Mouse (Mus musculus): ENCODE data around the gene Cers2. TPM values are rescaled to one million over a fixed set of nuclear protein-coding genes. Genes with fewer than 3 reads are reported as not detected.

The Cers2 gene
- polyA plus RNA-seq, 1 experiment from 2014 or later, result 125 TPM

- no peak for TF ChIP-seq CTCF (IDR thresholded peaks at IDR 0.05; ENCODE audit: low read depth)
- TF ChIP-seq EP300 (IDR thresholded peaks at IDR 0.05; ENCODE audit: low read depth), result no peak
- H3K27me3 ChIP-seq (ENCODE audit: insufficient read depth, low read length), result no peaks in the 10 kb centered on the region
- H3K4me1 ChIP-seq (ENCODE audit: insufficient read depth), result 0 out of 2 replicates have a peak, but pooled peaks cover 1% of the 10 kb centered on the region
- no peak for ATAC-seq
- WGBS (ENCODE audit: insufficient replicate concordance), result 79% methylated on average over 3 of the region's 3 CpGs
- H3K9ac ChIP-seq (replicated peaks), result no peak overlapping the region
- H3K36me3 ChIP-seq (replicated peaks; ENCODE audit: insufficient read depth, low read length), result peaks cover 5% of the 10 kb centered on the region
- no peak overlapping the region for H3K4me2 ChIP-seq (ENCODE audit: low read depth, low read length)
- no peak for DNase-seq
- H3K27ac ChIP-seq (ENCODE audit: low read depth), result no peak overlapping the region
- H3K4me3 ChIP-seq (ENCODE audit: low read depth, low read length), result no peak overlapping the region
- H3K9me3 ChIP-seq (ENCODE audit: low read length), result no peaks in the 10 kb centered on the region
Observed at GRCm38 (mm10) chr3:95301204-95301796, 13.3 kb upstream of the Cers2 start.

GRCm38 (mm10) chr3:95306244-95306643, 8.3 kb upstream of the Cers2 start:
- peaks cover under 1% of the 10 kb centered on the region; the same call in 1 of the 2 replicates for H3K4me1 ChIP-seq (ENCODE audit: insufficient read depth)
- H3K36me3 ChIP-seq (replicated peaks; ENCODE audit: insufficient read depth, low read length), result peaks cover 2% of the 10 kb centered on the region; the same call in 1 of the 2 replicates
- TF ChIP-seq CTCF (IDR thresholded peaks at IDR 0.05; ENCODE audit: low read depth), result no peak
- no peak for TF ChIP-seq EP300 (IDR thresholded peaks at IDR 0.05; ENCODE audit: low read depth)
- H3K27me3 ChIP-seq (ENCODE audit: insufficient read depth, low read length), result no peaks in the 10 kb centered on the region
- no peak for DNase-seq
- 73% methylated on average over 4 of the region's 4 CpGs for WGBS (ENCODE audit: insufficient replicate concordance)
- no peak overlapping the region for H3K4me2 ChIP-seq (ENCODE audit: low read depth, low read length)
- H3K9ac ChIP-seq (replicated peaks), result no peak overlapping the region
- H3K9me3 ChIP-seq (ENCODE audit: low read length), result no peaks in the 10 kb centered on the region
- H3K27ac ChIP-seq (ENCODE audit: low read depth), result no peak overlapping the region
- H3K4me3 ChIP-seq (ENCODE audit: low read depth, low read length), result no peak overlapping the region
- ATAC-seq, result no peak

- Histone ChIP-seq H3K27ac (ENCODE audit: low read depth) (no peak within 1 kb of the TSS), H3K4me1 (ENCODE audit: insufficient read depth) (peaks cover 9% of the 10 kb centered on the region), H3K4me3 (ENCODE audit: low read depth, low read length) (no peak within 1 kb of the TSS), H3K27me3 (ENCODE audit: insufficient read depth, low read length) (no peaks in the 10 kb centered on the region), H3K9ac (replicated peaks) (no peak within 1 kb of the TSS), H3K9me3 (ENCODE audit: low read length) (no peaks in the 10 kb centered on the region), H3K36me3 (replicated peaks; ENCODE audit: insufficient read depth, low read length) (peaks cover 2% of the 10 kb centered on the region; the same call in 1 of the 2 replicates), H3K4me2 (ENCODE audit: low read depth, low read length) (no peak within 1 kb of the TSS)
- DNase-seq (no peak), ATAC-seq (no peak)
- WGBS (ENCODE audit: insufficient replicate concordance), result 67% methylated on average over 7 of the region's 7 CpGs
- no peak for TF ChIP-seq EP300 (IDR thresholded peaks at IDR 0.05; ENCODE audit: low read depth)
- no peak for TF ChIP-seq CTCF (IDR thresholded peaks at IDR 0.05; ENCODE audit: low read depth)
Observed at GRCm38 (mm10) chr3:95307100-95307499, 7.5 kb upstream of the Cers2 start, which contains the start of gene Anxa9. Anxa9 (minus strand) TSS chr3:95307176.

- WGBS (ENCODE audit: insufficient replicate concordance), result 55% methylated on average over 3 of the region's 3 CpGs
- no peak overlapping the region for H3K4me2 ChIP-seq (ENCODE audit: low read depth, low read length)
- no peak overlapping the region for H3K4me3 ChIP-seq (ENCODE audit: low read depth, low read length)
- TF ChIP-seq CTCF (IDR thresholded peaks at IDR 0.05; ENCODE audit: low read depth) (no peak), EP300 (IDR thresholded peaks at IDR 0.05; ENCODE audit: low read depth) (no peak)
- no peaks in the 10 kb centered on the region for H3K27me3 ChIP-seq (ENCODE audit: insufficient read depth, low read length)
- no peak for DNase-seq
- no peak overlapping the region for H3K27ac ChIP-seq (ENCODE audit: low read depth)
- H3K4me1 ChIP-seq (ENCODE audit: insufficient read depth), result peaks cover 30% of the 10 kb centered on the region
- no peak overlapping the region for H3K9ac ChIP-seq (replicated peaks)
- no peaks in the 10 kb centered on the region for H3K9me3 ChIP-seq (ENCODE audit: low read length)
- ATAC-seq, result no peak
- 0 out of 2 replicates have a peak, but pooled peaks cover 2% of the 10 kb centered on the region for H3K36me3 ChIP-seq (replicated peaks; ENCODE audit: insufficient read depth, low read length)
Observed at GRCm38 (mm10) chr3:95310496-95310895, 4.1 kb upstream of the Cers2 start.

GRCm38 (mm10) chr3:95310968-95311882, 3.4 kb upstream of the Cers2 start:
- H3K4me2 ChIP-seq (ENCODE audit: low read depth, low read length), result peak overlapping the region; percentile 24; the same call in 1 of the 2 replicates
- ATAC-seq (no peak), DNase-seq (peak; percentile 72)
- H3K36me3 ChIP-seq (replicated peaks; ENCODE audit: insufficient read depth, low read length), result no peaks in the 10 kb centered on the region
- H3K9me3 ChIP-seq (ENCODE audit: low read length), result no peaks in the 10 kb centered on the region
- H3K4me3 ChIP-seq (ENCODE audit: low read depth, low read length), result no peak overlapping the region
- peak overlapping the region; percentile 46 for H3K27ac ChIP-seq (ENCODE audit: low read depth)
- TF ChIP-seq EP300 (IDR thresholded peaks at IDR 0.05; ENCODE audit: low read depth) (peak; percentile 56), CTCF (IDR thresholded peaks at IDR 0.05; ENCODE audit: low read depth) (peak; percentile 80)
- H3K27me3 ChIP-seq (ENCODE audit: insufficient read depth, low read length), result no peaks in the 10 kb centered on the region
- no peak overlapping the region for H3K9ac ChIP-seq (replicated peaks)
- 40% methylated on average over 9 of the region's 9 CpGs for WGBS (ENCODE audit: insufficient replicate concordance)
- peaks cover 30% of the 10 kb centered on the region for H3K4me1 ChIP-seq (ENCODE audit: insufficient read depth)

GRCm38 (mm10) chr3:95312623-95313022, 2.0 kb upstream of the Cers2 start:
- no peaks in the 10 kb centered on the region for H3K36me3 ChIP-seq (replicated peaks; ENCODE audit: insufficient read depth, low read length)
- peak; percentile 49 for DNase-seq
- no peaks in the 10 kb centered on the region for H3K27me3 ChIP-seq (ENCODE audit: insufficient read depth, low read length)
- H3K4me1 ChIP-seq (ENCODE audit: insufficient read depth), result peaks cover 38% of the 10 kb centered on the region
- no peaks in the 10 kb centered on the region for H3K9me3 ChIP-seq (ENCODE audit: low read length)
- H3K4me2 ChIP-seq (ENCODE audit: low read depth, low read length), result peak overlapping the region; percentile 87
- peak; percentile 8; the same call in 1 of the 2 replicates for ATAC-seq
- peak overlapping the region; percentile 78; the same call in 1 of the 2 replicates for H3K4me3 ChIP-seq (ENCODE audit: low read depth, low read length)
- TF ChIP-seq EP300 (IDR thresholded peaks at IDR 0.05; ENCODE audit: low read depth) (peak; percentile 50), CTCF (IDR thresholded peaks at IDR 0.05; ENCODE audit: low read depth) (no peak)
- H3K9ac ChIP-seq (replicated peaks), result peak overlapping the region; percentile 94
- 44% methylated on average over 6 of the region's 6 CpGs for WGBS (ENCODE audit: insufficient replicate concordance)
- peak overlapping the region; percentile 96 for H3K27ac ChIP-seq (ENCODE audit: low read depth)

All from liver, postnatal 0 days (tissue).